ENCODE assay signal across 11 mouse cellular contexts in the genomic region with DNA sequence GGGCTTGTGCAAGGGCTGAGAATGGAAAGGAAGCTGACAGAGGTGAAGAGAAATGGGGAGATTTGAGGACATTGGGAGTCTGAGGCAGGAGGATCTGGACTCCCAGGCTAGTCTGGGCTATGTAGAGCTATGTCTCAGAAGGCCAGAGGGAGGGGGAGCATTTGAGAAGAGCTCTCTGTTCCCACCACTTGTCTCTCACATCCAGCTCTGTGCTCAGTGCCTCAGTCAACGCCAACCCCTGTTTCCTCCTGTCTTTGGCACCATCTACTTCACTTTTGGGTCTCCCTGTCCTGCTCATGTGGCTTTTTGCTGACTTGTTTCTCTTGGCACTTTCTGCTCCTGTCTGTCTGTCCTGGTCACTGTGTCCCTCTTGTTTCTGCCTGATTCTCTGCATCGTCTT. TPM values are rescaled to one million over a fixed set of nuclear protein-coding genes. Genes with fewer than 3 reads are reported as not detected.
A peak's percentile ranks its signal among the peaks of the same experiment; 100 is the strongest.
DNase-seq lines count a peak whose midpoint lies in the region; ATAC-seq lines count a peak whose summit lies in the region.
"Had no signal": no experiment of that assay in that cellular context is flagged by ENCODE, and none has a peak within 500 bp of the region (broad histone marks: within the 10 kb centered on the region; RNA-seq: fewer than 3 reads in every experiment).

No protein-coding gene starts in this region.

- H3K27me3 ChIP-seq in heart, embryonic 13.5 days (replicated peaks): peaks cover 20% of the 10 kb centered on the region
- peaks cover 15% of the 10 kb centered on the region for H3K27me3 ChIP-seq in hindbrain, embryonic 10.5 days (ENCODE audit: insufficient read depth, poor library complexity, severe bottlenecking)
- peaks cover 23% of the 10 kb centered on the region for H3K27me3 ChIP-seq in midbrain, embryonic 10.5 days (ENCODE audit: low read depth, poor library complexity, severe bottlenecking)
- H3K27me3 ChIP-seq: CH12.LX had no signal

- peak overlapping the region; percentile 70 for H3K9ac ChIP-seq in heart, embryonic 13.5 days

- peaks cover 29% of the 10 kb centered on the region for H3K4me1 ChIP-seq in heart, embryonic 13.5 days
- peaks cover 41% of the 10 kb centered on the region for H3K4me1 ChIP-seq in hindbrain, embryonic 10.5 days (replicated peaks)
- peaks cover 28% of the 10 kb centered on the region for H3K4me1 ChIP-seq in midbrain, embryonic 10.5 days

- H3K4me2 ChIP-seq in heart, embryonic 13.5 days: peak overlapping the region; percentile 67

- no peak for ATAC-seq in heart, embryonic 13.5 days (ENCODE audit: extremely low read depth, insufficient number of reproducible peaks, low FRiP score, low TSS enrichment)

- peaks cover 2% of the 10 kb centered on the region; the same call in 1 of the 2 replicates for H3K9me3 ChIP-seq in heart, embryonic 13.5 days
- no peaks in the 10 kb centered on the region for H3K9me3 ChIP-seq in hindbrain, embryonic 10.5 days
- H3K9me3 ChIP-seq in midbrain, embryonic 10.5 days (replicated peaks): no peaks in the 10 kb centered on the region

- H3K4me3 ChIP-seq in heart, embryonic 13.5 days: peak overlapping the region; percentile 41
- H3K4me3 ChIP-seq in hindbrain, embryonic 10.5 days: peak overlapping the region; percentile 45
- H3K4me3 ChIP-seq in midbrain, embryonic 10.5 days: peak overlapping the region; percentile 45

- H3K27ac ChIP-seq in heart, embryonic 13.5 days (replicated peaks): peak overlapping the region; percentile 13; the same call in 1 of the 2 replicates
- H3K27ac ChIP-seq in hindbrain, embryonic 10.5 days: peak overlapping the region; percentile 82
- H3K27ac ChIP-seq in midbrain, embryonic 10.5 days (replicated peaks): peak overlapping the region; percentile 79

- 36% methylated on average over 2 of the region's 2 CpGs for WGBS in heart, embryonic 13.5 days
- 43% methylated on average over 2 of the region's 2 CpGs for whole genome bisulfite sequencing in hindbrain, embryonic 10.5 days
- WGBS in midbrain, embryonic 10.5 days: 55% methylated on average over 2 of the region's 2 CpGs

- DNase-seq in heart, adult 8-10 months (ENCODE audit: low spot score): no peak
- DNase-seq in brain, adult 2 months (ENCODE audit: low read depth, low spot score): peak; percentile 69
- DNase-seq in hindbrain, embryonic 10.5 days (ENCODE audit: low spot score): no peak
- no peak for DNase-seq in midbrain, embryonic 10.5 days (ENCODE audit: low spot score)
- no peak for DNase-seq in Muller cell, postnatal 12 days (ENCODE audit: inconsistent ontology term)
- DNase-seq in layer of hippocampus, postnatal 14 days (ENCODE audit: low spot score in 2 of 2): no peak
- no peak for DNase-seq in embryo, embryonic 11 days
- DNase-seq: thymus, adult 18-20 months had no signal

- H3K36me3 ChIP-seq in heart, embryonic 13.5 days: no peaks in the 10 kb centered on the region
- no peaks in the 10 kb centered on the region for H3K36me3 ChIP-seq in hindbrain, embryonic 10.5 days
- no peaks in the 10 kb centered on the region for H3K36me3 ChIP-seq in midbrain, embryonic 10.5 days

RNA-seq across cellular contexts. Expression of a gene that starts 0.6 kb away (rescaled TPM):
- polyA plus RNA-seq in heart, embryonic 13.5 days (2015; fragmentation: Nextera tagmentation; extraction: Ambion mirVana): 1.7 and 1.9 TPM in 2 replicates
- under 1 TPM in 3 of 4 experiments, not detected in 1; 0.69 to 0.95 (median 0.85) TPM for total RNA-seq in heart, adult 8-10 months (2022)
- polyA plus RNA-seq in hindbrain, embryonic 10.5 days (2016; fragmentation: Nextera tagmentation; extraction: Ambion mirVana): 2.1 and 2.4 TPM in 2 replicates
- polyA plus RNA-seq in midbrain, embryonic 10.5 days (2016; fragmentation: Nextera tagmentation; extraction: Ambion mirVana): 2.0 and 3.5 TPM in 2 replicates
- total RNA-seq in layer of hippocampus, postnatal 14 days (2021): 1 to 10 TPM; 1.2 to 2.6 TPM
- total RNA-seq: CH12.LX had no signal

RNA-seq across cellular contexts. Expression of a gene that starts 0.6 kb away (rescaled TPM):
- 0.36 and 0.62 TPM in 2 replicates for polyA plus RNA-seq in heart, embryonic 13.5 days (2015; fragmentation: Nextera tagmentation; extraction: Ambion mirVana)
- not detected for total RNA-seq in heart, adult 8-10 months (2022)
- polyA plus RNA-seq in hindbrain, embryonic 10.5 days (2016; fragmentation: Nextera tagmentation; extraction: Ambion mirVana): 0.76 and 0.97 TPM in 2 replicates
- 0.32 and 0.59 TPM in 2 replicates for polyA plus RNA-seq in midbrain, embryonic 10.5 days (2016; fragmentation: Nextera tagmentation; extraction: Ambion mirVana)
- 1 to 10 TPM; 1.6 to 1.8 TPM for total RNA-seq in layer of hippocampus, postnatal 14 days (2021)
- total RNA-seq: CH12.LX; gastrocnemius, adult 8-10 months had no signal

RNA-seq across cellular contexts. Expression of a gene that starts 8.1 kb away (rescaled TPM):
- 0.73 and 1.0 TPM in 2 replicates for polyA plus RNA-seq in heart, embryonic 13.5 days (2015; fragmentation: Nextera tagmentation; extraction: Ambion mirVana)
- total RNA-seq in heart, adult 8-10 months (2022): under 1 TPM in 1 of 4 experiments, not detected in 3; 0.24 TPM
- polyA plus RNA-seq in hindbrain, embryonic 10.5 days (2016; fragmentation: Nextera tagmentation; extraction: Ambion mirVana): 0.67 and 0.80 TPM in 2 replicates
- 0.70 and 0.86 TPM in 2 replicates for polyA plus RNA-seq in midbrain, embryonic 10.5 days (2016; fragmentation: Nextera tagmentation; extraction: Ambion mirVana)
- not detected for total RNA-seq in layer of hippocampus, postnatal 14 days (2021)
- total RNA-seq: gastrocnemius, adult 8-10 months had no signal

RNA-seq across cellular contexts. Expression of a gene that starts 11.3 kb away (rescaled TPM):
- 0.92 and 1.4 TPM in 2 replicates for polyA plus RNA-seq in heart, embryonic 13.5 days (2015; fragmentation: Nextera tagmentation; extraction: Ambion mirVana)
- total RNA-seq in heart, adult 8-10 months (2022): 1 to 10 TPM in 1 of 4 experiments, under 1 TPM in 3; 0.34 to 1.0 (median 0.85) TPM
- polyA plus RNA-seq in hindbrain, embryonic 10.5 days (2016; fragmentation: Nextera tagmentation; extraction: Ambion mirVana): 0.76 and 1.1 TPM in 2 replicates
- 1.3 TPM in 2 replicates for polyA plus RNA-seq in midbrain, embryonic 10.5 days (2016; fragmentation: Nextera tagmentation; extraction: Ambion mirVana)
- not detected for total RNA-seq in layer of hippocampus, postnatal 14 days (2021)
- total RNA-seq: CH12.LX; gastrocnemius, adult 8-10 months had no signal

RNA-seq across cellular contexts. Expression of a gene that starts 11.8 kb away (rescaled TPM):
- 67.0 and 69.5 TPM in 2 replicates for polyA plus RNA-seq in heart, embryonic 13.5 days (2015; fragmentation: Nextera tagmentation; extraction: Ambion mirVana)
- total RNA-seq in heart, adult 8-10 months (2022): 10 to 100 TPM; 60.7 to 64.8 (median 62.3) TPM
- polyA plus RNA-seq in hindbrain, embryonic 10.5 days (2016; fragmentation: Nextera tagmentation; extraction: Ambion mirVana): 58.2 and 67.1 TPM in 2 replicates
- polyA plus RNA-seq in midbrain, embryonic 10.5 days (2016; fragmentation: Nextera tagmentation; extraction: Ambion mirVana): 56.7 and 68.5 TPM in 2 replicates
- 10 to 100 TPM; 88.8 to 93.0 TPM for total RNA-seq in layer of hippocampus, postnatal 14 days (2021)

Comparison
In these comparisons a context has a peak if more than half of its experiments do, and no peak if none do; other contexts are left out.
1. H3K27ac ChIP-seq: peak in every context shown above with its lines; median percentile 82 in hindbrain, embryonic 10.5 days; 79 in midbrain, embryonic 10.5 days; 13 in heart, embryonic 13.5 days.